Mouse (Mus musculus): ENCODE measurements at regions not wholly inside any gene's neighbourhood (a gene's known extent, or its start where the extent isn't known, plus 50 kb on each side); places are given as distances from the start of the nearest gene placed in this dataset.

DNA sequence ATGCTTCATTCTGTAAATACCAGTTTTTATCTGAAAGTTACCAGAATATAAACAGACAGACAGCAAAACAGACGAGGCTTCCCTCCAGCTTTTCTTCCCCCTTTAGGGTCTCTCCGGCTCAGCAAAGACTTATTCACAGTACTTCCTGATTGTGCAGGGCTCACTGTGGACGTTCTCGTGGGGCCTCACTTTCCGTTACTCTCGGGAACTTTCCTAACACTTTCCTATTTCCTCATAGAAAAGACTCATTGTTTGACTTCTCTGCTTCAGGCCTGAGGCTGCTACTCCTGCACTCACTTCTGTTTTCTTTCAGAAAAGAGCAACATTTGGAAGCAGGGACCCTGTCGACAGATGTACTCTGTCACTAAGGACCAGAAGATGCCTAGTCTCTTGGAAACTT is 197.4 kb downstream of the Tgfb2 start:
- ATAC-seq (ENCODE audit: low read depth) = peak; percentile 30; the same call in 1 of the 2 replicates
- no peaks in the 10 kb centered on the region for H3K9me3 ChIP-seq (replicated peaks; ENCODE audit: control insufficient read depth, low read length)
- no peak overlapping the region for H3K9ac ChIP-seq (ENCODE audit: low read depth, low read length)
- no peaks in the 10 kb centered on the region for H3K4me1 ChIP-seq (ENCODE audit: control insufficient read depth, low read depth, low read length)
- WGBS (ENCODE audit: insufficient replicate concordance) = 13% methylated on average over 7 of the region's 7 CpGs
- H3K27ac ChIP-seq (ENCODE audit: low read length) = peak overlapping the region; percentile 48
- H3K27me3 ChIP-seq (ENCODE audit: control insufficient read depth, insufficient read depth, low read depth, low read length) = no peaks in the 10 kb centered on the region
- H3K4me3 ChIP-seq (ENCODE audit: low read depth, low read length) = no peak overlapping the region
- H3K4me2 ChIP-seq (ENCODE audit: low read depth, low read length) = no peak overlapping the region
- no peaks in the 10 kb centered on the region for H3K36me3 ChIP-seq (ENCODE audit: control insufficient read depth, insufficient read depth)

DNA sequence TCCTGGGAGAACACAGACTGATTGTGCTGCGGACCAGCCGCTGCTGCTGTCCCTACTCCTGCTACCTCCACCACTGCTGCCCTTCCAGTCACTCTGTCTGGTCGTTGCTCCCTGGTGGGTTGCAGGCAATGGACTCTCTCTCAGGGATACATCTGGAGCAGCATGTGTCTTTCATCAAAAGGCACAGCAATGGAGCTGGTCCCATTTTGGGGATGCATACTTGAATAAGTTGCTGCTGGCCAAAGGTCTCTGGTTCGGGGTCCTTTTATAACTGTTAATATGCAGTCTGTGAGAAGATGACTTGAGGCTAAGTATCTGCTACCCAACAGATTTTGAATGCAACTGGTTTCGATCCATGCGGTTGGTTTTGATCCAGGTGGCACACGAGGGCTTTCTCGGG is 197.8 kb downstream of the Tgfb2 start:
- no peak; the same call in 1 of the 2 replicates for ATAC-seq (ENCODE audit: low read depth)
- Histone ChIP-seq H3K4me2 (ENCODE audit: low read depth, low read length) (no peak overlapping the region), H3K27ac (ENCODE audit: low read length) (peak overlapping the region; percentile 31)

DNA sequence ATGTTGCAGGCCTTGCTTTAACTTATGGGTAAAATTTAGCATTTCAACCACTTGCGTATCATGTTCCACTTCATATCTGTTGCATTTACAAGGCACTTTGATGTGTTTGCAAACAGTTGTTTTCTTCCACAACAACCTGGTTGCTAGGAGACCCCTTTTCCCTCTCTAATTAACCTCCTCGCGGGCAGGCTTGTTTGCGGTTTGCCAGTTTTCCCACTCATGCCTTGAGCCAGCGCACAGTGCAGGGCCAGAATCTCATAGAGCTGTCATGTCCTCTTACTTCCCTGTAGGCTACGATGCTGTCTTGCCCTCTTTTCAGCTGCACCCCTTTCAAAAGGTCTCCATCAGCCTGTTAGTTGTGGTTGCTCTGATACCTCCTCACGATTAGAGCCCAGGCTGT is 199.3 kb downstream of the Tgfb2 start:
- Histone ChIP-seq H3K27ac (ENCODE audit: low read length) (no peak overlapping the region), H3K36me3 (ENCODE audit: control insufficient read depth, insufficient read depth) (no peaks in the 10 kb centered on the region), H3K9ac (ENCODE audit: low read depth, low read length) (no peak overlapping the region), H3K27me3 (ENCODE audit: control insufficient read depth, insufficient read depth, low read depth, low read length) (no peaks in the 10 kb centered on the region), H3K9me3 (replicated peaks; ENCODE audit: control insufficient read depth, low read length) (no peaks in the 10 kb centered on the region), H3K4me2 (ENCODE audit: low read depth, low read length) (no peak overlapping the region), H3K4me3 (ENCODE audit: low read depth, low read length) (no peak overlapping the region), H3K4me1 (ENCODE audit: control insufficient read depth, low read depth, low read length) (no peaks in the 10 kb centered on the region)
- 64% methylated on average over 7 of the region's 7 CpGs for WGBS (ENCODE audit: insufficient replicate concordance)
- no peak for ATAC-seq (ENCODE audit: low read depth)

More for the DNA sequence above, 197.8 kb downstream of the Tgfb2 start:
- Histone ChIP-seq H3K9me3 (replicated peaks; ENCODE audit: control insufficient read depth, low read length) (no peaks in the 10 kb centered on the region), H3K4me1 (ENCODE audit: control insufficient read depth, low read depth, low read length) (no peaks in the 10 kb centered on the region), H3K9ac (ENCODE audit: low read depth, low read length) (no peak overlapping the region), H3K36me3 (ENCODE audit: control insufficient read depth, insufficient read depth) (no peaks in the 10 kb centered on the region), H3K4me3 (ENCODE audit: low read depth, low read length) (no peak overlapping the region), H3K27me3 (ENCODE audit: control insufficient read depth, insufficient read depth, low read depth, low read length) (no peaks in the 10 kb centered on the region)
- WGBS (ENCODE audit: insufficient replicate concordance) = 58% methylated on average over 8 of the region's 8 CpGs

DNA sequence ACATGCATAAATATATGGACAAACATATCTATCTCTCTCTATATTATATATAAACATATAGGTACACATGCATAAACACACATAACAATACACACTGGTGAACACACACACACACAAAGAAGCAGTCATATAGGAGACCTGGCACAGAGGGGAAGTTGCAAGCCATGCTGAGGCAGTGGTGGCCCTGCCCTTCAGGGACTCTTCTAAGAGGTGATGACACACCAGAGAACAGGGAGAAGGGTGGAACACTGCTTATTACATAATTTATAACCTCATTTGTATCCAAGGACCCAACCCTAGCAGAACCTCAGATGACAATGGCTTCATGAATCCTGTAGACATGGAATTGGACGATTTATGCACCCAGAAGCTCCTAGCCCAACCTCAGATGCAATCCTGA is 199.9 kb downstream of the Tgfb2 start:
- H3K27me3 ChIP-seq (ENCODE audit: control insufficient read depth, insufficient read depth, low read depth, low read length) = no peaks in the 10 kb centered on the region
- H3K36me3 ChIP-seq (ENCODE audit: control insufficient read depth, insufficient read depth) = no peaks in the 10 kb centered on the region
- H3K9ac ChIP-seq (ENCODE audit: low read depth, low read length) = no peak overlapping the region
- WGBS (ENCODE audit: insufficient replicate concordance) = 30% methylated on average over 1 of the region's 1 CpGs
- no peak overlapping the region for H3K4me3 ChIP-seq (ENCODE audit: low read depth, low read length)
- no peak overlapping the region for H3K27ac ChIP-seq (ENCODE audit: low read length)
- no peaks in the 10 kb centered on the region for H3K4me1 ChIP-seq (ENCODE audit: control insufficient read depth, low read depth, low read length)
- ATAC-seq (ENCODE audit: low read depth) = peak; percentile 47; the same call in 1 of the 2 replicates
- H3K4me2 ChIP-seq (ENCODE audit: low read depth, low read length) = no peak overlapping the region
- H3K9me3 ChIP-seq (replicated peaks; ENCODE audit: control insufficient read depth, low read length) = no peaks in the 10 kb centered on the region

DNA sequence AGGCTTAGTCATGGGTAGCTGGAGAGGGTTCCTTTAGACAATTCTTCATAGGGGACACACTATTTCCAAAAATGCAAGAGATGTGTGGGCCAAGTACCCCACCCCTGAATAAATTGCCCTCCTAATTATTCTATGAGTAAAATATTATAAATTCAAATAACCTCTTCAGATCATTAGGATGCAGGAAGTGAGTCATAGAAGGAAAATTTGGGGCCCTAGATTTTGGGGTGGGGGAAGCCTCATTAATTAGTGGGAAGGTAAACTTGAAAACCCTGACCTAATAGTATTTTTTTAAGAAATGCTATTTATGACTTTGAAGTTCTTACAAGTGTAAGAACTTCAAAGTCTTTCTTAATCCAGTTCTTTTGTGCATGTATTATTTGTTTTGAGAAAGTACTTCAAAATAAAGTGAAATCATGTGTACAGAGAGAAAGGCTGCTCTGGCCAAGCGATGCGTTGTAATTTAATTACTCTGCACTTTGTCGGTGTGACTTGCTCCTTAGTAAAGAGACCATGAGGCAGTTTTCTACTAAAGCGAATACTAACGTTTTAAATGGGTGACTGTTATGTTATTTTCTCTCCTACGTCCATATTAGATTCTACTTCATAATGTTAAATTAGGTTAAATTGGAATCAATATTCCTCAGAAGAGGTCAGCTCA is 200.6 kb downstream of the Tgfb2 start:
- Histone ChIP-seq H3K9me3 (replicated peaks; ENCODE audit: control insufficient read depth, low read length) (no peaks in the 10 kb centered on the region), H3K27ac (ENCODE audit: low read length) (no peak overlapping the region), H3K4me3 (ENCODE audit: low read depth, low read length) (no peak overlapping the region), H3K27me3 (ENCODE audit: control insufficient read depth, insufficient read depth, low read depth, low read length) (no peaks in the 10 kb centered on the region), H3K36me3 (ENCODE audit: control insufficient read depth, insufficient read depth) (no peaks in the 10 kb centered on the region), H3K9ac (ENCODE audit: low read depth, low read length) (no peak overlapping the region), H3K4me2 (ENCODE audit: low read depth, low read length) (no peak overlapping the region), H3K4me1 (ENCODE audit: control insufficient read depth, low read depth, low read length) (no peaks in the 10 kb centered on the region)
- 70% methylated on average over 6 of the region's 6 CpGs for WGBS (ENCODE audit: insufficient replicate concordance)
- ATAC-seq (ENCODE audit: low read depth) = no peak

DNA sequence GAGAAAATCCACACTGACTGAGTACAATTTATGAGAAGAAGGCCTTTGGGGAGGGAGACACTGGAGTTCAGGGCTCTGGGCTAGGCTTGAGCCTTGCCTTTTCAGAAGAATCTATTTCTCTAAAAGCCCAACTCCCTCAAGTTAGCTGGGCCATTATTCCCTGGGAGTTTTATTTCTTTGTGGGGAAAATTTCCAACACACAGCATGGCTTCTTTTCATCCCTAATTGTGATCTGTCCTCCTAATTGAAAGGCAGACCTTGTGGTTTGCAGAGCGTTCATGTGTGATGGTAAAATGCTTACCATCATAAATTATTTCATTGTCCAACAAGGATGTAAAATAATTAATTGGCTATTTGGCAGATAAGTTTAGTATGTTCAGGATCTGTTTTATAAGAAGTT is 204.1 kb downstream of the Tgfb2 start:
- Histone ChIP-seq H3K9ac (ENCODE audit: low read depth, low read length) (no peak overlapping the region), H3K4me1 (ENCODE audit: control insufficient read depth, low read depth, low read length) (no peaks in the 10 kb centered on the region), H3K4me2 (ENCODE audit: low read depth, low read length) (no peak overlapping the region), H3K27ac (ENCODE audit: low read length) (no peak overlapping the region), H3K9me3 (replicated peaks; ENCODE audit: control insufficient read depth, low read length) (no peaks in the 10 kb centered on the region), H3K4me3 (ENCODE audit: low read depth, low read length) (no peak overlapping the region), H3K27me3 (ENCODE audit: control insufficient read depth, insufficient read depth, low read depth, low read length) (no peaks in the 10 kb centered on the region), H3K36me3 (ENCODE audit: control insufficient read depth, insufficient read depth) (no peaks in the 10 kb centered on the region)
- ATAC-seq (ENCODE audit: low read depth) = no peak
- 60% methylated on average over 1 of the region's 1 CpGs for WGBS (ENCODE audit: insufficient replicate concordance)

DNA sequence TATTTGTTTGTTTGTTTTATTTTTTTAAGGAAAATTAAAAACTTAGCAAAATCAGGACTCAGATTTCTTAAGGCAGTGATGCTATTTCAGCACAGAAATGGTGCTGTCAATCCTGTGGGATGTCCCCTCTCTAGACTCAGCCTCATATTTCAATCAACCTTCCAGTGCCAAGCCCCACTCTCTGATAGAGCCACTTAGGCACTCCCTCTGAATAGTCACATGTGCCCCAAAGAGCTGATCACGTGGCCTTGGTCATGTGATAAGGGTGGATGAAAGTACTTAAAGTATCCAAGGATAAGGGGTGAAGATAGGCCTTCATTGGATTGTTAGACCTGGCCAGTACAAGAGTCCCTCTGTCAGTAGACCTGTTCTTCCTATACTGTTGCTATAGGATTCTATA is 207.9 kb downstream of the Tgfb2 start:
- H3K4me3 ChIP-seq (ENCODE audit: low read depth, low read length) = no peak overlapping the region
- H3K27me3 ChIP-seq (ENCODE audit: control insufficient read depth, insufficient read depth, low read depth, low read length) = no peaks in the 10 kb centered on the region
- H3K4me2 ChIP-seq (ENCODE audit: low read depth, low read length) = no peak overlapping the region
- WGBS (ENCODE audit: insufficient replicate concordance) = 40% methylated on average over 1 of the region's 1 CpGs
- no peaks in the 10 kb centered on the region for H3K4me1 ChIP-seq (ENCODE audit: control insufficient read depth, low read depth, low read length)
- H3K36me3 ChIP-seq (ENCODE audit: control insufficient read depth, insufficient read depth) = no peaks in the 10 kb centered on the region
- H3K9ac ChIP-seq (ENCODE audit: low read depth, low read length) = no peak overlapping the region
- ATAC-seq (ENCODE audit: low read depth) = no peak
- no peak overlapping the region for H3K27ac ChIP-seq (ENCODE audit: low read length)
- H3K9me3 ChIP-seq (replicated peaks; ENCODE audit: control insufficient read depth, low read length) = no peaks in the 10 kb centered on the region

DNA sequence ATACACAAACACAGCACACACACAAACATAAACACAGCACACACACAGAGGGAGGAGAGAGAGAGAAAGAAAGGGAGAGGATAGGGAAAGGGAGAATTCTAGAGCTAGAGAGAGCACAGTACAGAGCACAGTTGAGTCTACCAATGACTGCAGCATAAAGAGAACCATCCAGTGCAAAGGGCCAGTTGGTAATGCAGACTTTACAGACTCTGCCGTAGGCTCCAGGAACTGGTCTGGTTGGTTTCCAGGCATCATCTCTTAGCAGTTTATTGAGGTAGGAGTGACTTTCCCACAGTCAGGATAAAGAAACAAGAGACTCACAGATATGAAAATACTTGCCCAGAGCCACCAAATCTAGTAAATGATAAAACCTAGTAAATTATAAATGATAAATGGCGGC is 208.5 kb downstream of the Tgfb2 start:
- H3K4me2 ChIP-seq (ENCODE audit: low read depth, low read length) = no peak overlapping the region
- H3K36me3 ChIP-seq (ENCODE audit: control insufficient read depth, insufficient read depth) = no peaks in the 10 kb centered on the region
- H3K9ac ChIP-seq (ENCODE audit: low read depth, low read length) = no peak overlapping the region
- H3K27ac ChIP-seq (ENCODE audit: low read length) = no peak overlapping the region
- WGBS (ENCODE audit: insufficient replicate concordance) = 61% methylated on average over 2 of the region's 2 CpGs
- H3K27me3 ChIP-seq (ENCODE audit: control insufficient read depth, insufficient read depth, low read depth, low read length) = no peaks in the 10 kb centered on the region
- H3K4me3 ChIP-seq (ENCODE audit: low read depth, low read length) = no peak overlapping the region
- no peaks in the 10 kb centered on the region for H3K9me3 ChIP-seq (replicated peaks; ENCODE audit: control insufficient read depth, low read length)
- no peaks in the 10 kb centered on the region for H3K4me1 ChIP-seq (ENCODE audit: control insufficient read depth, low read depth, low read length)
- ATAC-seq (ENCODE audit: low read depth) = no peak

DNA sequence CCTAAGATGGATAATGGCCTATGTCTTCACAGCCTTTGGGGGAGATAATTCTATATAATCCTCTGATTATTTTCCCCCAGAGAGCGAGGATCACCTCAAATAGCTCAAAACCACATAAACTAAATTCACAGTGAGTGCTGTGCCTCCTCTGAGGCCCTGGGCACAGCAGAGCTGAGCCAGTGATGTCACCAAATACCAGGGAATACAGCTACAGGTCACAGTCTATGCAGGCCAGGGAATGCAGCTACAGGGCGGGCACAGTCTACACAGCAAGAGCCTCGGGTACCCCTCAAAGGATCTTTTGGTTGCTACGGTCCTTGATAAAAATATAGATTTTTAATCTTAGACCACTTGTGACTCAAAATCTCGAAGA is 211.4 kb downstream of the Tgfb2 start:
- Histone ChIP-seq H3K9me3 (replicated peaks; ENCODE audit: control insufficient read depth, low read length) (no peaks in the 10 kb centered on the region), H3K27me3 (ENCODE audit: control insufficient read depth, insufficient read depth, low read depth, low read length) (no peaks in the 10 kb centered on the region), H3K4me1 (ENCODE audit: control insufficient read depth, low read depth, low read length) (no peaks in the 10 kb centered on the region), H3K4me3 (ENCODE audit: low read depth, low read length) (no peak overlapping the region), H3K9ac (ENCODE audit: low read depth, low read length) (no peak overlapping the region), H3K36me3 (ENCODE audit: control insufficient read depth, insufficient read depth) (no peaks in the 10 kb centered on the region), H3K4me2 (ENCODE audit: low read depth, low read length) (no peak overlapping the region), H3K27ac (ENCODE audit: low read length) (no peak overlapping the region)
- 65% methylated on average over 5 of the region's 5 CpGs for WGBS (ENCODE audit: insufficient replicate concordance)
- no peak for ATAC-seq (ENCODE audit: low read depth)

Measured in liver, embryonic 16.5 days (tissue).